Mouse (Mus musculus) megakaryocyte, embryonic 14.5 days (primary cell): ENCODE results near the gene Gm9774.

Experiments
- FLI1 ChIP-seq: IDR thresholded peaks from 2 replicates; pipeline ENCODE4 v1.6.1; 2012; ENCODE audit warnings: low read length, inconsistent platforms, mixed read lengths
- GATA1 ChIP-seq: IDR thresholded peaks from 3 replicates; pipeline ENCODE4 v1.6.1; 2012; ENCODE audit warnings: mixed read lengths, low read length, inconsistent platforms, borderline replicate concordance

- no peak for TF ChIP-seq GATA1
- TF ChIP-seq FLI1: no peak
These were observed 9.5 kb upstream of the Gm9774 start, which contains the start of gene Sprr1b for GRCm38 (mm10) chr3:92438689-92439088.
